Comparison of ENCODE assay signal across 23 mouse cellular contexts in the genomic region with DNA sequence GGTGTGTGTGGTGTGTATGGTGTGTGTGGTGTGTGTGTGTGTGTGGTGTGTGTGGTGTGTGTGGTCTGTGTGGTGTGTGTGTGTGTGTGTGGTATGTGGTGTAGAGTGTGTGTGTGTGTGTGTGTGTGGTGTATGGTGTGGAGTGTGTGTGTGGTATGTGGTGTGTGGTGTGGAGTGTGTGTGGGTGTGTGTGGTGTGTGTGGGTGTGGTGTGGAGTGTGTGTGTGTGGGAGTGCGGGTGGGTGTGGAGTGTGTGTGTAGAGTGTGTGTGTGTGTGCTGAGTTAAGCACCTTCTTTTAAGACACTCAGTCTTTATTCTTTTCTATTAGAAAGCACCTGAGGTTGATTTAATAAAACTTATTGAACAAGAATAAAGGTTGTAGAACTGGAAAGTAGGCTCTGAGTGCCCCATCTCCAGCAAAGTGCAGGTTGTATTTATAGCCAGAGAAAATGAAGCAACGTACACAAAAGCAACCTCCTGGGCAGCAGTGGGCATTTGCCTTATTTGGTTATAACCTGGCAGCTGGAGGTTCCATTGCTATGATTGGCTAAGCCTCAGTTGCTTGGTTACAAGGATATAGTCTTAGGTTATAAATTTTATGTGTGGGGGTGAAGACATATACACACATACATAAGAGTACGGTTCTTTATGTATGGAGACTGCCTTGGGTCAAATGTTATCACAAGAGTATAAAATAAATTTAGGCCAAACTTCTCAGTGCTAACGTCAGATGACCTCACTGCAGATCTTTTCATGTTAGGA. TPM values are rescaled to one million over a fixed set of nuclear protein-coding genes. Genes with fewer than 3 reads are reported as not detected.
A peak's percentile ranks its signal among the peaks of the same experiment; 100 is the strongest.
DNase-seq lines count a peak whose midpoint lies in the region; ATAC-seq and TF ChIP-seq lines count a peak whose summit lies in the region.
"Had no signal": no experiment of that assay in that cellular context is flagged by ENCODE, and none has a peak within 500 bp of the region (broad histone marks: within the 10 kb centered on the region; RNA-seq: fewer than 3 reads in every experiment).

No protein-coding gene starts in this region.

- 68% methylated on average over 4 of the region's 4 CpGs for whole genome bisulfite sequencing in forebrain, embryonic 15.5 days
- WGBS in forebrain, embryonic 14.5 days: 82% methylated on average over 4 of the region's 4 CpGs
- 63% methylated on average over 4 of the region's 4 CpGs for WGBS in liver, embryonic 13.5 days (ENCODE audit: insufficient replicate concordance)
- WGBS in liver, postnatal 0 days (ENCODE audit: insufficient replicate concordance): 69% methylated on average over 4 of the region's 4 CpGs

- TF ChIP-seq POLR2A in testis, adult 2 months (IDR thresholded peaks at IDR 0.05; ENCODE audit: control insufficient read depth, low read depth, low read length): no peak

- H3K4me3 ChIP-seq in forebrain, embryonic 15.5 days: no peak overlapping the region
- no peak overlapping the region for H3K4me3 ChIP-seq in forebrain, embryonic 14.5 days (ENCODE audit: low read depth, low read length)
- H3K4me3 ChIP-seq in liver, embryonic 13.5 days (replicated peaks): no peak overlapping the region
- H3K4me3 ChIP-seq in liver, postnatal 0 days (ENCODE audit: low read depth, low read length): no peak overlapping the region
- peak overlapping the region; percentile 72 for H3K4me3 ChIP-seq in testis, adult 2 months (ENCODE audit: control insufficient read depth, low read depth, low read length)
- H3K4me3 ChIP-seq: embryonic facial prominence, embryonic 12.5 days; heart, embryonic 15.5 days; left cerebral cortex, adult 2 months had no signal

- H3K4me1 ChIP-seq in forebrain, embryonic 15.5 days: peaks cover 17% of the 10 kb centered on the region
- peaks cover 10% of the 10 kb centered on the region for H3K4me1 ChIP-seq in forebrain, embryonic 14.5 days (ENCODE audit: control insufficient read depth, insufficient read depth, low read length)
- H3K4me1 ChIP-seq in liver, embryonic 13.5 days (replicated peaks): peaks cover 76% of the 10 kb centered on the region
- peaks cover 12% of the 10 kb centered on the region for H3K4me1 ChIP-seq in liver, postnatal 0 days (ENCODE audit: insufficient read depth)
- no peaks in the 10 kb centered on the region; the same call in 1 of the 2 replicates for H3K4me1 ChIP-seq in testis, adult 2 months (ENCODE audit: control insufficient read depth, insufficient read depth, low read length)
- H3K4me1 ChIP-seq: embryonic facial prominence, embryonic 12.5 days; heart, embryonic 15.5 days had no signal

- no peak for DNase-seq in forebrain, embryonic 14.5 days (ENCODE audit: low spot score)
- no peak for DNase-seq in liver, embryonic 13.5 days
- DNase-seq in liver, postnatal 0 days: no peak
- no peak for DNase-seq in testis, postnatal 14 days (ENCODE audit: low spot score)
- DNase-seq in layer of hippocampus, adult 11-12 months (ENCODE audit: low spot score): no peak
- DNase-seq in adrenal gland, postnatal 10 days: no peak
- DNase-seq: cerebellum, adult 18-20 months; cerebellum, postnatal 25 days; heart, postnatal 36 days; kidney, adult 2 months; lung, adult 2 months; lung, postnatal 14 days; thymus, postnatal 25 days had no signal

- H3K9ac ChIP-seq in forebrain, embryonic 15.5 days (replicated peaks): no peak overlapping the region
- H3K9ac ChIP-seq in forebrain, embryonic 14.5 days (ENCODE audit: low read length): no peak overlapping the region
- H3K9ac ChIP-seq in liver, embryonic 13.5 days: no peak overlapping the region
- H3K9ac ChIP-seq in liver, postnatal 0 days (replicated peaks): no peak overlapping the region
- H3K9ac ChIP-seq: embryonic facial prominence, embryonic 12.5 days; heart, embryonic 15.5 days had no signal

- TF ChIP-seq CTCF in liver, postnatal 0 days (IDR thresholded peaks at IDR 0.05; ENCODE audit: low read depth): no peak
- TF ChIP-seq CTCF in testis, adult 2 months (IDR thresholded peaks at IDR 0.05; ENCODE audit: control insufficient read depth, insufficient read depth, insufficient replicate concordance, low read depth, low read length): no peak

- H3K27ac ChIP-seq in forebrain, embryonic 15.5 days (replicated peaks): 0 out of 2 replicates have a peak overlapping the region, but pooled peaks have one; percentile 1
- no peak overlapping the region for H3K27ac ChIP-seq in forebrain, embryonic 14.5 days (ENCODE audit: low read depth, low read length)
- H3K27ac ChIP-seq in liver, embryonic 13.5 days: peak overlapping the region; percentile 23; the same call in 1 of the 2 replicates
- no peak overlapping the region for H3K27ac ChIP-seq in liver, postnatal 0 days (ENCODE audit: low read depth)
- H3K27ac ChIP-seq in testis, adult 2 months (ENCODE audit: control insufficient read depth, insufficient read depth, low read depth, low read length): no peak overlapping the region
- H3K27ac ChIP-seq: embryonic facial prominence, embryonic 12.5 days; heart, embryonic 15.5 days; kidney, postnatal 0 days; left cerebral cortex, adult 2 months had no signal

- H3K9me3 ChIP-seq in forebrain, embryonic 15.5 days: peaks cover 3% of the 10 kb centered on the region; the same call in 1 of the 2 replicates
- peaks cover 4% of the 10 kb centered on the region; the same call in 1 of the 2 replicates for H3K9me3 ChIP-seq in forebrain, embryonic 14.5 days (replicated peaks; ENCODE audit: control insufficient read depth, low read length)
- no peaks in the 10 kb centered on the region for H3K9me3 ChIP-seq in liver, embryonic 13.5 days (replicated peaks)
- H3K9me3 ChIP-seq in liver, postnatal 0 days (ENCODE audit: low read length): no peaks in the 10 kb centered on the region
- H3K9me3 ChIP-seq: embryonic facial prominence, embryonic 12.5 days; G1E; heart, embryonic 15.5 days had no signal

- no peaks in the 10 kb centered on the region for H3K27me3 ChIP-seq in forebrain, embryonic 15.5 days
- no peaks in the 10 kb centered on the region for H3K27me3 ChIP-seq in forebrain, embryonic 14.5 days (replicated peaks; ENCODE audit: control insufficient read depth, insufficient read depth, low read length)
- H3K27me3 ChIP-seq in liver, embryonic 13.5 days: no peaks in the 10 kb centered on the region
- no peaks in the 10 kb centered on the region for H3K27me3 ChIP-seq in liver, postnatal 0 days (ENCODE audit: insufficient read depth, low read length)
- H3K27me3 ChIP-seq in testis, adult 2 months (ENCODE audit: control insufficient read depth, insufficient read depth, low read length): no peaks in the 10 kb centered on the region
- H3K27me3 ChIP-seq: CH12.LX; embryonic facial prominence, embryonic 12.5 days; heart, embryonic 15.5 days; Patski had no signal

- H3K4me2 ChIP-seq in forebrain, embryonic 15.5 days (replicated peaks): no peak overlapping the region
- H3K4me2 ChIP-seq in forebrain, embryonic 14.5 days (ENCODE audit: low read length): no peak overlapping the region
- no peak overlapping the region for H3K4me2 ChIP-seq in liver, embryonic 13.5 days
- no peak overlapping the region for H3K4me2 ChIP-seq in liver, postnatal 0 days (ENCODE audit: low read depth, low read length)
- H3K4me2 ChIP-seq: embryonic facial prominence, embryonic 12.5 days; heart, embryonic 15.5 days had no signal

- 0 out of 2 replicates have a peak, but pooled peaks cover 2% of the 10 kb centered on the region for H3K36me3 ChIP-seq in forebrain, embryonic 15.5 days
- H3K36me3 ChIP-seq in forebrain, embryonic 14.5 days (ENCODE audit: control insufficient read depth, insufficient read depth, low read length): peaks cover 3% of the 10 kb centered on the region; the same call in 1 of the 2 replicates
- H3K36me3 ChIP-seq in liver, embryonic 13.5 days: no peaks in the 10 kb centered on the region; the same call in 1 of the 2 replicates
- no peaks in the 10 kb centered on the region for H3K36me3 ChIP-seq in liver, postnatal 0 days (replicated peaks; ENCODE audit: insufficient read depth, low read length)
- no peaks in the 10 kb centered on the region for H3K36me3 ChIP-seq in testis, adult 2 months (ENCODE audit: control insufficient read depth, insufficient read depth, low read length)
- H3K36me3 ChIP-seq: heart, embryonic 15.5 days had no signal

- no peak for TF ChIP-seq EP300 in liver, postnatal 0 days (IDR thresholded peaks at IDR 0.05; ENCODE audit: low read depth)

- 0 out of 2 replicates have a peak, but pooled peaks have one; percentile 47 for ATAC-seq in forebrain, embryonic 15.5 days (replicated peaks)
- ATAC-seq in forebrain, embryonic 14.5 days: no peak
- no peak for ATAC-seq in liver, embryonic 13.5 days (ENCODE audit: low read depth)
- no peak for ATAC-seq in liver, postnatal 0 days
- ATAC-seq: Patski had no signal

RNA-seq across cellular contexts. Expression of gene C530008M17Rik, which starts 25.8 kb away (rescaled TPM):
- polyA plus RNA-seq in forebrain, embryonic 15.5 days (2015; fragmentation: Nextera tagmentation; extraction: Ambion mirVana): 84.9 and 94.2 TPM in 2 replicates
- 44.6 and 57.5 TPM in 2 replicates for polyA plus RNA-seq in forebrain, embryonic 14.5 days (2014; fragmentation: Nextera tagmentation; extraction: Ambion mirVana)
- 7.4 and 7.5 TPM in 2 replicates for polyA plus RNA-seq in liver, embryonic 13.5 days (2015; fragmentation: Nextera tagmentation; extraction: Ambion mirVana)
- 2.5 and 3.9 TPM in 2 replicates for polyA plus RNA-seq in liver, postnatal 0 days (2015; fragmentation: Nextera tagmentation; extraction: Ambion mirVana)
- 187 and 199 TPM in 2 replicates for polyA plus RNA-seq in testis, adult 2 months (2012; rRNA removed)
- total RNA-seq in adrenal gland, postnatal 10 days (2021): 10 to 100 TPM in 1 of 2 experiments, 1 to 10 TPM in 1; 7.5 to 10.4 TPM
- total RNA-seq: monocyte, adult 5-6 weeks had no signal

Comparison
In these comparisons a context has a peak if more than half of its experiments do, and no peak if none do; other contexts are left out.
1. H3K27ac ChIP-seq: peak in forebrain, embryonic 15.5 days (single experiment) and liver, embryonic 13.5 days (single experiment); none in forebrain, embryonic 14.5 days (single experiment), liver, postnatal 0 days (single experiment) and testis, adult 2 months (single experiment).